Mouse (Mus musculus) midbrain, postnatal 0 days (tissue): ENCODE measurements at regions not wholly inside any gene's neighbourhood (a gene's known extent, or its start where the extent isn't known, plus 50 kb on each side); places are given as distances from the start of the nearest gene placed in this dataset.

ENCODE experiments used
- ATAC-seq: fragments of 200-750 bp; cut with Nextera tagmentation; 2 replicates; pipeline ENCODE4 v1.8.0; 2017; ENCODE audit warnings: moderate number of reproducible peaks, mild to moderate bottlenecking, moderate TSS enrichment, moderate library complexity; ENCODE audit not compliant: low FRiP score
- DNase-seq: peaks from one replicate; pipeline ENCODE4 v3.0.0-alpha.2; 2015; ENCODE audit warnings: low spot score
- H3K27ac ChIP-seq: fragments of 300-500 bp; sonication (generic); 2 replicates; pipeline ENCODE4 v1.5.1; 2014; ENCODE audit warnings: low read depth, mild to moderate bottlenecking, low read length, mixed read lengths
- H3K27me3 ChIP-seq: fragments of 300-500 bp; sonication (generic); 2 replicates; pipeline ENCODE4 v1.6.1; 2014; ENCODE audit warnings: low read length, control low read depth, mixed read lengths; ENCODE audit not compliant: insufficient read depth
- H3K36me3 ChIP-seq: fragments of 300-500 bp; sonication (generic); 2 replicates; pipeline ENCODE4 v1.6.1; 2014; ENCODE audit warnings: low read length, control low read depth, mixed read lengths; ENCODE audit not compliant: insufficient read depth
- H3K4me1 ChIP-seq: fragments of 300-500 bp; sonication (generic); 2 replicates; pipeline ENCODE4 v1.6.1; 2014; ENCODE audit warnings: mild to moderate bottlenecking, control low read depth, antibody characterized with exemption, low read length, mixed read lengths; ENCODE audit not compliant: insufficient read depth
- H3K4me2 ChIP-seq: fragments of 300-500 bp; sonication (generic); 2 replicates; pipeline ENCODE4 v1.6.1; 2014; ENCODE audit warnings: low read depth, mild to moderate bottlenecking, low read length, mixed read lengths; ENCODE audit not compliant: poor library complexity, severe bottlenecking
- H3K4me3 ChIP-seq: fragments of 300-500 bp; sonication (generic); 2 replicates; pipeline ENCODE4 v1.5.1; 2014; ENCODE audit warnings: low read depth, mild to moderate bottlenecking, low read length, moderate library complexity
- H3K9ac ChIP-seq: fragments of 300-500 bp; sonication (generic); replicated peaks from 2 replicates; pipeline ENCODE4 v1.6.1; 2014; ENCODE audit warnings: mild to moderate bottlenecking, low read length, moderate library complexity, mixed read lengths; ENCODE audit not compliant: poor library complexity, severe bottlenecking
- H3K9me3 ChIP-seq: fragments of 300-500 bp; sonication (generic); 2 replicates; pipeline ENCODE4 v1.6.1; 2016; ENCODE audit warnings: low read length, control low read depth
- CTCF ChIP-seq: IDR thresholded peaks from 2 replicates; pipeline ENCODE4 v1.5.1; 2016; ENCODE audit warnings: antibody characterized with exemption, mild to moderate bottlenecking
- WGBS: fragments of 180-500 bp; shearing (Covaris S2); extraction: QIAGEN DNeasy Blood & Tissue Kit; methylation state at CpG from one replicate; pipeline ENCODE4 v1.1.7; 2014; 5-methylcytosine and 5-hydroxymethylcytosine counted together

- Histone ChIP-seq H3K27ac (no peak overlapping the region), H3K4me2 (no peak overlapping the region), H3K27me3 (no peaks in the 10 kb centered on the region), H3K36me3 (no peaks in the 10 kb centered on the region), H3K4me1 (no peaks in the 10 kb centered on the region), H3K9ac (no peak overlapping the region), H3K9me3 (no peaks in the 10 kb centered on the region), H3K4me3 (no peak overlapping the region)
- ATAC-seq (no peak), DNase-seq (peak; percentile 10)
- no peak for TF ChIP-seq CTCF
- WGBS: 74% methylated on average over 2 of the region's 2 CpGs
These were observed 350.1 kb downstream of the Tmem161b start for GRCm38 (mm10) chr13:84572231-84572630.

- Histone ChIP-seq H3K4me1 (no peaks in the 10 kb centered on the region), H3K27ac (no peak overlapping the region), H3K4me3 (no peak overlapping the region), H3K4me2 (no peak overlapping the region), H3K27me3 (no peaks in the 10 kb centered on the region), H3K9ac (no peak overlapping the region), H3K9me3 (no peaks in the 10 kb centered on the region), H3K36me3 (no peaks in the 10 kb centered on the region)
- ATAC-seq (no peak), DNase-seq (no peak)
- no peak for TF ChIP-seq CTCF
These were observed 374.6 kb downstream of the Tmem161b start for GRCm38 (mm10) chr13:84596585-84597142.

GRCm38 (mm10) chr13:84602612-84603011, 380.5 kb downstream of the Tmem161b start:
- Histone ChIP-seq H3K9ac (no peak overlapping the region), H3K27ac (no peak overlapping the region), H3K27me3 (no peaks in the 10 kb centered on the region), H3K4me2 (no peak overlapping the region), H3K4me3 (no peak overlapping the region), H3K36me3 (no peaks in the 10 kb centered on the region), H3K4me1 (no peaks in the 10 kb centered on the region), H3K9me3 (no peaks in the 10 kb centered on the region)
- no peak for DNase-seq
- 90% methylated on average over 1 of the region's 1 CpGs for WGBS
- ATAC-seq: no peak
- no peak for TF ChIP-seq CTCF

GRCm38 (mm10) chr13:84612497-84612896, 390.4 kb downstream of the Tmem161b start:
- WGBS: 16% methylated on average over 4 of the region's 4 CpGs
- no peak overlapping the region for H3K4me3 ChIP-seq
- no peak for TF ChIP-seq CTCF
- H3K4me1 ChIP-seq: no peaks in the 10 kb centered on the region
- H3K36me3 ChIP-seq: no peaks in the 10 kb centered on the region
- no peaks in the 10 kb centered on the region for H3K27me3 ChIP-seq
- no peak; the same call in 1 of the 2 replicates for ATAC-seq
- no peaks in the 10 kb centered on the region for H3K9me3 ChIP-seq
- H3K27ac ChIP-seq: no peak overlapping the region
- H3K9ac ChIP-seq: no peak overlapping the region
- peak; percentile 68 for DNase-seq
- H3K4me2 ChIP-seq: no peak overlapping the region

GRCm38 (mm10) chr13:84613004-84613403, 390.9 kb downstream of the Tmem161b start:
- no peak overlapping the region for H3K4me3 ChIP-seq
- 0 out of 2 replicates have a peak, but pooled peaks have one; percentile 41 for ATAC-seq
- H3K4me1 ChIP-seq: no peaks in the 10 kb centered on the region
- no peaks in the 10 kb centered on the region for H3K27me3 ChIP-seq
- peak; percentile 74 for TF ChIP-seq CTCF
- H3K9ac ChIP-seq: no peak overlapping the region
- H3K9me3 ChIP-seq: no peaks in the 10 kb centered on the region
- no peak overlapping the region for H3K4me2 ChIP-seq
- 21% methylated on average over 2 of the region's 2 CpGs for WGBS
- H3K36me3 ChIP-seq: no peaks in the 10 kb centered on the region
- DNase-seq: peak; percentile 79
- H3K27ac ChIP-seq: no peak overlapping the region

GRCm38 (mm10) chr13:84624691-84625090, 402.6 kb downstream of the Tmem161b start:
- no peak for TF ChIP-seq CTCF
- Histone ChIP-seq H3K4me3 (no peak overlapping the region), H3K4me2 (no peak overlapping the region), H3K4me1 (no peaks in the 10 kb centered on the region), H3K27ac (no peak overlapping the region), H3K9ac (no peak overlapping the region), H3K9me3 (no peaks in the 10 kb centered on the region), H3K27me3 (no peaks in the 10 kb centered on the region), H3K36me3 (no peaks in the 10 kb centered on the region)
- 51% methylated on average over 5 of the region's 5 CpGs for WGBS
- ATAC-seq (no peak), DNase-seq (peak; percentile 55)
